Mouse (Mus musculus) effector memory CD4-positive, alpha-beta T cell, adult 7 months (primary cell): ENCODE data around the gene Spin4. TPM values are rescaled to one million over a fixed set of nuclear protein-coding genes. Genes with fewer than 3 reads are reported as not detected.

Experiments
- polyA plus RNA-seq: library from polyadenylated mRNA; unstranded; fragments of 100-300 nt; shearing (Covaris generic); gene quantifications from one replicate; pipeline ENCODE4 v1.2.1, GENCODE M21; 2017

The Spin4 gene
- polyA plus RNA-seq, result 0.93 TPM

GRCm38 (mm10) chrX:95026361-95026892 lies at the start of gene Spin4:
Gene Spin4 (minus strand): TSS chrX:95026682.

Other genes starting within 250 kb of the Spin4 start
- 0.77 TPM for gene Arhgef9, start 170.2 kb upstream of the Spin4 start, polyA plus RNA-seq